Mouse (Mus musculus): ENCODE results near the gene Bcl2l13.

Bcl2l13 gene

DNA sequence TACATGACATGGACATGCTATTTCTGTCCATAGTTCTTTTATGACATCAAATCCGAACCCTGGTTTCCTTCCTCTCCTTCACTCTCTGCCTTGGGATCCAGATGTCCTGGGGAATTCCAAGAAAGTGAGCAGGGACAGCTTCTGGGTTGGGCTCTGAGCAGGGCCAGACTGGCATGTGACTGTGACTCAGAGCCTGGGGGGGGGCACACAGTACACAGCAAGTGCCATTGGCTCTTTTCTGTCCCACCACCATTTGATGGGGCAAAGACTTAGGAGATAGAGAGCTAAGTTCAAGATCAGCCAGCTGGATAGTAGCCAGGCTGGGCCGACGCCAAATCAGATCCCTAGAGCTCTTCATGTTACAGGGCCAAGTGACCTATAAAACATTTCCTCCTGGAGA is 91.8 kb downstream of the Bcl2l13 start:
- in situ Hi-C loops (cut with MboI, MseI) = no loop called here

DNA sequence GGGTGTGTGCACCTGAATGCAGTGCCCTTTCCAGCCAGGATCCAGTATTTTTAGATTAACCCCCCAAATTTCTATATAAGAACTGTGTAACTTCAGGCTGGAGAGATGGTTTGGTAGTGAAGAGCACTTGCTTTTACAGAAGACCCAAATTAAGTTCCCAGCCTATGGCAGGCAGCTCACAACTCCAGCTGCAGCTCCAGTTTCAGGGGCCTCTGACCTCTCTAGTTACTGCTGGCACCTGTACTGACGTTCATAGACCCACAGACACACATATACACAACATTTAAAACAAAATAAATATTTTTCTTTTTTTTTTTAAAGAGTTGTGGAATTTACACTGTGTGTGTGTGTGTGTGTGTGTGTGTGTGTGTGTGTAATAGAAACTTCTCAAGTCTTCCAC is 93.4 kb downstream of the Bcl2l13 start:
- in situ Hi-C loops (cut with MboI, MseI) = no loop called here

DNA sequence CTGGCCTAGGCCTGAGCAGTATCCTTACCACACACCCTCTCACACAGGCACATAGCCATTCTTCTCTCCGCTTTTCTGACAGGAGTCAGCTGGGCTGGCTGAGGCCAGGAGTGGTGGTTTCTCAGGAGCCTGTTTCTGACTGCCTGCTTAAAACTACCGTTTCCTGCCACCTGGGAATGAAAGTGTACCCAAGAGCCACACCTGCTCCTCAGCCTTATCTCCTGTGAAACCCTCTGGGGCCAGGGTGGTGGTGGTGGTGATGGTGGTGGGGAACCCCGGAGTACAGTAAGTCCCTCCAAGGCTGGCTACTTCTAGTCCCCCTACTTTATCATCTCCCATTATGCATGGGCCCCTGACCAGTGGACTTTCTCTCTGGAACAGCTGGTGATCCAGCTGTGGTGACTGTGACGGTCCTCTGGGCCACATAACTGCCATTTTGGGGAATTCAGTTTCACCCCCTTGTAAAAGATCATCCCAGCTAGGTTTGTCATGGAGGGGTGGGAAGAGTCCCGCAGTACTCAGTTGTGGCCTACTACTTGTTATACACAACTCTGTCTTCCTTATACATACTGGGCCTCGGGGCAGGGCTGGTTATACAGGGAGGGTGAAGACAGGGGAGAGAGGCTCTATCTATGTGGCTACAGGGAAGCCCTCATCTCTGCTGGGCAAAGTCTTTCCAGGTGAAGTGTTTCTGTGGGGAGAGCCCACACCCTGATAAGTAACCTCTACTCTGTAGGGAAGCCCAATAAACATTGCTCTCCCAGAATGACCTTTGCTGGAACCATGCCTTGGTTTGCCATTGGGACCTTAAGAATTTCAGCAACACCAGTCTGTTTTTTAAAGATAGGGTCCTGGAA is 94.7 kb downstream of the Bcl2l13 start:
- in situ Hi-C loops (cut with MboI, MseI) = no loop called here

DNA sequence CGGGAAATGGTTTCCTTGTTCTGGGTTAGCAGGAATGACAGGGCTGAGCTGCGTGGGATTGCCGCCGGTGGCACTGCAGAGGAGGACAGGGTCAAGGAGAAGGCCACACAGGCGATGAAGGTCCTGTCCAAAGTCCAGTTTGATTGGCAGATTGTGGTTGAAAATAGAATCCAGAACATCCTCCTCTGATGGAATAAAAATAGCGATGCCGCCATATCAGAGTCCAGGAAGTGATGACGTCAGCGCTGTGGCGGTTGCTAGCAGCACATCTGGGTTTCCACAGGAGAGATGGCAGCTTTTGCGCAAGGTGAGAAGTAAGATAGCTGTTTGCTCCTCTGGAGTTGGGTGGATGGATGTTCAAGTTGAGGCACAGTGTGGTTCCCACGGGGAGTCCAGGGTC is 96.6 kb downstream of the Bcl2l13 start:
- in situ Hi-C loops (cut with MboI, MseI) = no loop called here

GRCm38 (mm10) chr6:120933670-120934069 is 97.7 kb downstream of the Bcl2l13 start:
- in situ Hi-C loops (cut with MboI, MseI) = no loop called here

DNA sequence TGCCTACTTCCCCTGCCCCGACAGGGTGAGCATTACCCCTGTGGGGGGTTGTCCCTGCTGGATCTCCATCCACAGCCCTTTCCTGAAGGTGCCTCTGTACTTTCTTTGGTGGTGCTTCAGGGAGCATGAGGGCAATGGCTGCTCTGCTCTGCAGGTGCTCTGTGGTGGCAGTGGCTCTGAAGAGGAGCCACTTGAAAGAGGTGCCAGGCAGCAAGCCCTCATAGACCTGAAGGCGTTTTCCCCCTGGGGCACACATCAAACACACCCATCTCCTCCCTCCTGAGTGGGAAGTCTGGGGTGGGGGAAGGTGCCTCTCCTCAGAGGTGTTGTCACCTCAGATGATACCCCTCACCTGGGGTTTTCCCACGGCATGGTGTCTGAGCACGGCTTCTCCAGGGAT is 98.2 kb downstream of the Bcl2l13 start:
- in situ Hi-C loops (cut with MboI, MseI) = no loop called here

GRCm38 (mm10) chr6:120937104-120937617 is 101.1 kb downstream of the Bcl2l13 start:
- in situ Hi-C loops (cut with MboI, MseI) = no loop called here

DNA sequence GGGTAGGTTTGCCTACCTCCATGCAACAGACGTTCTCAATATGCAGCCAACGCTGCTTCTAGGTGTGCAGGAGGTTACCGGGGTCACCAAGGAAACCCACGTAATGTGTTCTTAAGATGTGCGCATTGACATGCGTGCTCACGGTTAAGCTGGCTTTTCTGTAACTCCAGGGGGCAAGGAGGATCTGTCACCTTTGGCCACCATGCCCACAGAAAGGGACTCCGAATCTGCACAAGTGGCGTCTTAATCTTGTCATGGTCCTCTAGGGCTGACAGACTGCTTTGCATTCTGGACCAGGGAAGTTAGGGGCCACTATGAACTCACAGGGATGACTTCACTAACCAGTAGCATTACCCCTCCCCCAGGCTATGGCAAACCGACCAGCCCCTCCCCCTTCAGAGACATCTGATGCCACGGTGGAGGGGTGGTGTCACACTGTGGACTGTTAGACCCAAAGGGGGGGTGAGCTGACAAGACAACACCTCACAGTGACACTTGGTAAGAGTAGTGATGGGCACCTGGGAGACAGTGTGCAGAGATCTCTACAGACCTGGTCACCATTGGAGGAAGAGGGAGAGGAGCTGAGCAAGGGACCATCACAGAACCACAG is 102.1 kb downstream of the Bcl2l13 start:
- in situ Hi-C loops (cut with MboI, MseI) = no loop called here

DNA sequence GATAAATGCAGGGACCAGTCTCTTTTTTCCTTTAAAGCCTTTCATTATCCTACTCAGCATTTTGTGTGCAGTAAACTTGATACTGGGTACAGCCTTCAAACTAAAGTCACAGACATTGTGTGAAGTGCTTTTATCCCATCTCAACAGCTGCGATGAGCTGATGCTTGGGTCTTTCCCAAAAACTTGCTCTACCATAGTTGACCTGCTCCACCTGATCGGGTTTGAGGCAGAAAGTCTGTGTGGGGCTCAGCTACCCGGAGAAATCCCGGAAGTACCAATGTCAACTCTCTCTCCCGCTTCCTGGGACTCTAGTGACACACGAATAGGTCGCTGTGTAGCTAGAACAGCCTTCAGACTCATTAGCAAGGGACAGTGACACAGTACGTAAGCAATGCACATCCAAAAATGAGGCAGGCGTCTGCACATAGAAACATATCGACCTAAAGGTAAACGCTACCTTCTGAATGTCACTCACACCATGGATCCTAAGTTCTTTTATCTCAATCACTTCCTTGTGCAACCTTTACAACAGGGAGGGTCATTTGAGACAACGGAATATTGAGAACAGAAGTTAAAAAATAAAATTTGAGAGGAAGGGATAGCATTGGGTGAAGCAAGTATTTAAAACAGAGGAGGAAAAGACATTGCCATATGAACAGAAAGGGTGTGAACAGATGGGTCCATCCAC is 102.9 kb downstream of the Bcl2l13 start:
- in situ Hi-C loops (cut with MboI, MseI) = no loop called here

DNA sequence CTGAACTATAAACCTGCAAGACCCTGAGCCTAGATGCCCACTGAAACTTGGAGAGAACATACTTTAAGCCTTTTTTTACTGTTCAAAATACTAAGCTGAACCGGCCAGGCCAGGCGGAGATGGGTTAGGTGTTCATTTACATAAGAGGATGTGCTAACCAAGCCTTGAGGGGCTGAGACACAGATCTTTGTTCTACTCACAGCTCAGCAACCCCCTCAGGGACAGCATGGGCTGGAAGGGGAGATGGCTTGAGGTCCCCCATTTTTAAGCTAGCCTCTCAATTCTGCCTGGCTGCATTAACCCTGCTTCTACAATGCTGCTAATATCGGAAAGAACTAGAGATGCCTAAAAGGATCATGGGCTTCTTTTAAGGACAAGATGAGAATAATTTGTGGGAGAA is 103.8 kb downstream of the Bcl2l13 start:
- in situ Hi-C loops (cut with MboI, MseI) = no loop called here

DNA sequence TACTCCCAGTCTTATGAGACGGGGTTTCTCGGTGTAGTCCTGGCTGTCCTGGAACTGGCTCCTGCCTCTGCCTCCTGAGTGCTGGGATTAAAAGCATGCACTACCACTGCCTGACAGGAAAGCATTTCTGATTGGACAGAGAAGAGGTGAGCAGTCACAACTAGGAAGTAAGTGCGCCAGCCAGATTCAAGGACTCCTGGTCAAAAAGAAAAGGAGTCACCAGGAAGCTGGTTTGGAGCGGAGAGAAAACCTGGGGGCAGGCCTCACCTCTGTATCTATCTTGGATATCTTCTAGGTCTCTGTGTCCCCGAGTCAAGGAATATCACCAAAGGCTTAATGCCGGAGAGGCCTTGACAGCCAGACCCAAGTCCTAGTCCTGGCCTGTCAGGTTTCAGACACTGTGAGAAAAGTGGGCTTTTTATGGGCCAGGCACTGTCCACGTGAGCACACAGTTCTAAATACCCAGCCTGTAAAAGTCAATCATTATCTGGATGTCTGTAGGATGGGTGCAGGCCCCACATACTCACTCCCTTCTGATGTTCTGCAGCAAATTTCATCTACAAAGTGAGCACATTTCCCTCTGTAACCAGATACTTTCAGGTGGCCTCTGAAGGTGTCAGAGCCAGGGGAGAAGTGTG is 104.6 kb downstream of the Bcl2l13 start:
- in situ Hi-C loops (cut with MboI, MseI) = no loop called here

- in situ Hi-C loops (cut with MboI, MseI) = no loop called here
Measured at GRCm38 (mm10) chr6:120941084-120941481, 105.1 kb downstream of the Bcl2l13 start.

DNA sequence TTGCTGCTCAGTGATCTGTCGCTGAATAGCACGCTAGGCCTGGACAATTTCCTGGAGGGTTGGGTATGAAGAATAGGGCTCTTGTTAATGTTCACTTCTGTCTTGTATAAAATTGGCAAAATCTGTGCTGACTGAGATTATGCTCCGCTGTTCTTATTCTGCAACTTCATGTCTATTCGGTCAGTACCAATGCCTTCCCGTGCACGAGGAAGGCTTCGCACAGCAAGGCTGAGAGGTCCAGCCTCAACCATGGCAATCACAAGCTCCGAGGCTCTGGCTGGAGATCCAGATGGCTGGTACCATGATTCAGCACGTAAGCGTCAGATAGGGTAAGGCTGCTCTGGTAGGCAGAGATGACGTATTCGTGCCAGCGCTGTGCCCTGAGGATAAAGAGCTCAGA is 105.6 kb downstream of the Bcl2l13 start:
- in situ Hi-C loops (cut with MboI, MseI) = no loop called here
